Mouse (Mus musculus): ENCODE measurements around the gene Ly6g. TPM values are rescaled to one million over a fixed set of nuclear protein-coding genes. Genes with fewer than 3 reads are reported as not detected.

Gene Ly6g
- polyA plus RNA-seq (2015; fragmentation: Nextera tagmentation; extraction: Ambion mirVana): not detected in 2 replicates

GRCm38 (mm10) chr15:75154940-75155339 is at the start of gene Ly6g:
Gene Ly6g (plus strand): TSS chr15:75155240.

GRCm38 (mm10) chr15:75111861-75112630 is 43.0 kb upstream of the Ly6g start, which contains the start of gene Ly6c2:
Gene Ly6c2 (minus strand): TSS chr15:75111970.

Other genes with a start within 250 kb of the Ly6g start
- not detected in 2 replicates for gene Ly6i, start 171.8 kb upstream of the Ly6g start, polyA plus RNA-seq (2015; fragmentation: Nextera tagmentation; extraction: Ambion mirVana)
- gene Ly6a, start 157.2 kb upstream of the Ly6g start, polyA plus RNA-seq (2015; fragmentation: Nextera tagmentation; extraction: Ambion mirVana): 22.9 and 41.3 TPM in 2 replicates
- 42.2 and 61.0 TPM in 2 replicates for gene Ly6c1, start 106.4 kb upstream of the Ly6g start, polyA plus RNA-seq (2015; fragmentation: Nextera tagmentation; extraction: Ambion mirVana)
- 0.43 and 0.76 TPM in 2 replicates for gene Ly6c2, start 43.3 kb upstream of the Ly6g start, polyA plus RNA-seq (2015; fragmentation: Nextera tagmentation; extraction: Ambion mirVana)
- not detected in 2 replicates for gene BC025446, start 61.1 kb downstream of the Ly6g start, polyA plus RNA-seq (2015; fragmentation: Nextera tagmentation; extraction: Ambion mirVana)
- not detected in 2 replicates for gene Ly6f, start 113.2 kb downstream of the Ly6g start, polyA plus RNA-seq (2015; fragmentation: Nextera tagmentation; extraction: Ambion mirVana)